Mouse (Mus musculus): ENCODE data around the gene Disp1. TPM values are rescaled to one million over a fixed set of nuclear protein-coding genes. Genes with fewer than 3 reads are reported as not detected.

The Disp1 gene
- polyA plus RNA-seq, 1 experiment from 2014 or later = 8.0 TPM

DNA sequence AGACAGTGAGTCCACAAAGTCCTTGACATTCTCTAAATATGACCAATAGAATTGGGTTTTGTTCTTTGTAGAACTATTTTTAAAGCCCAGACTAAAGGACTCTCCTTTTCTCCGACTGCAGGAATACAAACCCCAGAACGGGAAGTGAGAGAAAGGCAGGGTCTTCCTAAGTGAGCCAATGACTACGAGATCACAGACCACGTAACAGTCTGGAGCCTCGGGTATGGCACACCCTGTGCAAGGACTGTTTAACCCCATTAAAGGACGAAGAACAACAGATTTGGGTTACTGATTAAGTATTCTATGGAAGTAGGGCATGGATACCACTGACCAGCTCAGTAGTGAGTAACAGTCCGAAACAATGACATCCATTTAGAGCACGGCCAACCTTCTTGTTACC lies 46.1 kb downstream of the Disp1 start:
- no peak overlapping the region for H3K4me2 ChIP-seq (ENCODE audit: low read depth, low read length)
- no peak overlapping the region for H3K9ac ChIP-seq (ENCODE audit: low read depth, low read length)
- no peaks in the 10 kb centered on the region for H3K4me1 ChIP-seq (ENCODE audit: control insufficient read depth, insufficient read depth, low read length)
- no peaks in the 10 kb centered on the region for H3K9me3 ChIP-seq (ENCODE audit: control insufficient read depth, low read length)
- H3K36me3 ChIP-seq (ENCODE audit: control insufficient read depth, insufficient read depth, low read length) = no peaks in the 10 kb centered on the region
- no peaks in the 10 kb centered on the region for H3K27me3 ChIP-seq (replicated peaks; ENCODE audit: control insufficient read depth, insufficient read depth, low read length)
- ATAC-seq = no peak
- H3K27ac ChIP-seq (ENCODE audit: low read length) = no peak overlapping the region
- H3K4me3 ChIP-seq (ENCODE audit: low read length) = no peak overlapping the region
- 86% methylated on average over 8 of the region's 8 CpGs for WGBS

DNA sequence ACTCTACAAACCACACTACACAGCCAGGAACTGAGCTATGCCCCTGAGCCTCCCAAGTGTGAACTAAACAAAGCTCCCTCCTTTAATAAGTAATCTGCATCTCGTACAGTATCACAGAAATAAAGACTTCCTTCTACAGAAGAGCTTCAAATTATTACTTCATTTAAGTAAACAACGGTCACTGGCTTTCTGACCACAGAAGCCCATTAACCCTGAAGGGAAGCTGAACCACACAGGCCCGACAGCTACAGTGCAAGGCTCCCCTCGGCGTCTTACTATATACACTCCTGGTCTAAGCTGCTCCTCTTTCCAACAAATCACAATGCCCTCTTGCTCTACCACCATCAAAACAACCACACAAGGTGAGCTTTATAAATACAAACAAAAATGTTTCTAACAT lies 50.2 kb downstream of the Disp1 start:
- no peak overlapping the region for H3K4me2 ChIP-seq (ENCODE audit: low read depth, low read length)
- ATAC-seq = no peak
- H3K27ac ChIP-seq (ENCODE audit: low read length) = no peak overlapping the region
- WGBS = 67% methylated on average over 5 of the region's 5 CpGs
- H3K9ac ChIP-seq (ENCODE audit: low read depth, low read length) = no peak overlapping the region
- no peak overlapping the region for H3K4me3 ChIP-seq (ENCODE audit: low read length)
- no peaks in the 10 kb centered on the region for H3K9me3 ChIP-seq (ENCODE audit: control insufficient read depth, low read length)
- no peaks in the 10 kb centered on the region for H3K4me1 ChIP-seq (ENCODE audit: control insufficient read depth, insufficient read depth, low read length)
- H3K27me3 ChIP-seq (replicated peaks; ENCODE audit: control insufficient read depth, insufficient read depth, low read length) = no peaks in the 10 kb centered on the region
- no peaks in the 10 kb centered on the region for H3K36me3 ChIP-seq (ENCODE audit: control insufficient read depth, insufficient read depth, low read length)

DNA sequence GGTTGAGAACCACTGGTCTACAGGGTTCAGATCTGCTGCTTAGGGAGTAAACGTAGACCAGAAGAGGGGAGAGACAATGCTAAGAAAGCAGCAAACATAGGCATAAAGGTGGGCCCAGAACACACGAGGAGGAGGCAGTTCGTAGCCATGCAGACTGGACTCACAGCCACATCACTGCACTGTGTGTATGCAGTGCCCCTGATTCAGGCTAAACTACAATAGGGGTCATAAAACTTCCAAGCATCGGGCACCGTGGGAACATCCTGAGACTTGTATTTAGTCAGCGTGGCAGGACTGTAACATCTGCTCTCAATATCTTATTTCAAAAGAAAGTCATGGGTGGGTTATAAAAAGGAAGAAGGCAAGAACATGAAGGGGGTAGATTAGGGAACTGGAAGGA lies 52.9 kb downstream of the Disp1 start:
- Histone ChIP-seq H3K9ac (ENCODE audit: low read depth, low read length) (no peak overlapping the region), H3K27me3 (replicated peaks; ENCODE audit: control insufficient read depth, insufficient read depth, low read length) (no peaks in the 10 kb centered on the region), H3K4me3 (ENCODE audit: low read length) (no peak overlapping the region), H3K27ac (ENCODE audit: low read length) (no peak overlapping the region), H3K9me3 (ENCODE audit: control insufficient read depth, low read length) (no peaks in the 10 kb centered on the region), H3K36me3 (ENCODE audit: control insufficient read depth, insufficient read depth, low read length) (no peaks in the 10 kb centered on the region), H3K4me2 (ENCODE audit: low read depth, low read length) (no peak overlapping the region), H3K4me1 (ENCODE audit: control insufficient read depth, insufficient read depth, low read length) (peaks cover 10% of the 10 kb centered on the region; the same call in 1 of the 2 replicates)
- no peak for ATAC-seq
- WGBS = 55% methylated on average over 6 of the region's 6 CpGs

DNA sequence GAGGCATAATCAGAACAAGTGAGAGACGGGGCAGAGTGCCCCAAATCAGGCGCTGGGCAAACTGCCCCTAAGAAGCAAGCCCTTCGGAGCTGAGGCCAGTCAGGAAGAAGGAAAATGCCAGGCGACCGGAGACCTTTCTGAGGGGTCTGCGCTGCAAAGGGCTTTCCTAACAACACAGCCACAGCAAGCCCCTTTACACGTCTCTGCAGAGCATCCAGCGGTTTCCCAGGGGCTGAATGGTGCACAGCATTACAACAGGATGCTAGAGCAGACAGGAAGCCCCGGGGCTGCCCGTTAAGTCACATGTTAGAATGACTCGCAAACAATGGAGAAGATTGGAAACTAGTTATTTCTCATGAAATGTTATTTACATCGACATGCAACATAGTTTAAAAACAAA lies 53.5 kb downstream of the Disp1 start:
- 72% methylated on average over 12 of the region's 12 CpGs for WGBS
- H3K9ac ChIP-seq (ENCODE audit: low read depth, low read length) = no peak overlapping the region
- H3K4me3 ChIP-seq (ENCODE audit: low read length) = no peak overlapping the region
- H3K36me3 ChIP-seq (ENCODE audit: control insufficient read depth, insufficient read depth, low read length) = no peaks in the 10 kb centered on the region
- H3K27me3 ChIP-seq (replicated peaks; ENCODE audit: control insufficient read depth, insufficient read depth, low read length) = no peaks in the 10 kb centered on the region
- H3K4me1 ChIP-seq (ENCODE audit: control insufficient read depth, insufficient read depth, low read length) = peaks cover 10% of the 10 kb centered on the region; the same call in 1 of the 2 replicates
- ATAC-seq = no peak
- no peak overlapping the region; the same call in 1 of the 2 replicates for H3K27ac ChIP-seq (ENCODE audit: low read length)
- H3K9me3 ChIP-seq (ENCODE audit: control insufficient read depth, low read length) = no peaks in the 10 kb centered on the region
- no peak overlapping the region for H3K4me2 ChIP-seq (ENCODE audit: low read depth, low read length)

DNA sequence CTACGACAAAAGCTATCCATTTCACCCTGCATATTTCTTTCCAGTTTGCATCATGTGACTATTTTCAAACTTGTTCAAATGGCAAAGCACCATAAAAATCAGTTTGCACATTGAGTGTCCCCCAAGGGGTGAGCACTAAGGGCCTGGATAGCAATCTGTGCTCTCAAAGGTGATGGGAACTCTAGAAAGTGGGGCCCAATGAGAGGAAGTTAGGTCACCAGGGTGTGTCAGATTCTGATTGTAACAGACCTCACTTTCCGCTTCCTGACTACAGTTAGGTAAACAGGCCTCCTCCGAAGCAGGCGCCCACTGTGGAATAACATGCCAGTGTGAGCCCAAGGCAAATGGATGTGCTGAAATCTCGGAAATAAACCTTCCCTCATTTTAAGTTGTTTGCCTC lies 54.6 kb downstream of the Disp1 start:
- Histone ChIP-seq H3K9me3 (ENCODE audit: control insufficient read depth, low read length) (no peaks in the 10 kb centered on the region), H3K9ac (ENCODE audit: low read depth, low read length) (no peak overlapping the region), H3K27me3 (replicated peaks; ENCODE audit: control insufficient read depth, insufficient read depth, low read length) (no peaks in the 10 kb centered on the region), H3K4me2 (ENCODE audit: low read depth, low read length) (no peak overlapping the region), H3K4me3 (ENCODE audit: low read length) (no peak overlapping the region), H3K4me1 (ENCODE audit: control insufficient read depth, insufficient read depth, low read length) (peaks cover 10% of the 10 kb centered on the region; the same call in 1 of the 2 replicates), H3K36me3 (ENCODE audit: control insufficient read depth, insufficient read depth, low read length) (no peaks in the 10 kb centered on the region), H3K27ac (ENCODE audit: low read length) (no peak overlapping the region)
- WGBS = 95% methylated on average over 5 of the region's 5 CpGs
- ATAC-seq = no peak

DNA sequence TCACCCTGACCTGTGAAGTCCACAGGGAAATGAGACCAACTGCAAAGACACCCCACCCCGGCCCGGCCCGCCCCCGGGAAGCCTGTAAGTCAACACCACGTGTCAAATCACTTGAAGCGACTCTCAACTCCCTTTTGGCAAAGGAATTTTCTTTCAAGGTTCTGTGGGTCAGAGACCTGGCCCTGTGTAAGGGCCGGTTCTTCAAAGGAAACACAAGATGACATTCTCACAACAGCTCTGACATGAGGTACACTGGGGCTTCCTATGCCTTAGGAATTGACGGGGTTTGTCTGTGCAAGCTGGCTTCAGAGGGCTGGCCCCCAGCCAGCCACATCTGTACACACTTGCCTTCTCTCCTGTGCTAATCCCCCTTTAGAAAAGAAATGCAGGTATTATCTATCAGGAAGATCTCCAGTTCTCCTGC lies 56.7 kb downstream of the Disp1 start:
- no peak overlapping the region for H3K27ac ChIP-seq (ENCODE audit: low read length)
- no peaks in the 10 kb centered on the region for H3K27me3 ChIP-seq (replicated peaks; ENCODE audit: control insufficient read depth, insufficient read depth, low read length)
- H3K4me1 ChIP-seq (ENCODE audit: control insufficient read depth, insufficient read depth, low read length) = peaks cover 10% of the 10 kb centered on the region; the same call in 1 of the 2 replicates
- no peak overlapping the region for H3K4me2 ChIP-seq (ENCODE audit: low read depth, low read length)
- no peaks in the 10 kb centered on the region for H3K9me3 ChIP-seq (ENCODE audit: control insufficient read depth, low read length)
- 44% methylated on average over 8 of the region's 8 CpGs for WGBS
- H3K4me3 ChIP-seq (ENCODE audit: low read length) = no peak overlapping the region
- H3K36me3 ChIP-seq (ENCODE audit: control insufficient read depth, insufficient read depth, low read length) = no peaks in the 10 kb centered on the region
- no peak overlapping the region for H3K9ac ChIP-seq (ENCODE audit: low read depth, low read length)
- no peak for ATAC-seq

DNA sequence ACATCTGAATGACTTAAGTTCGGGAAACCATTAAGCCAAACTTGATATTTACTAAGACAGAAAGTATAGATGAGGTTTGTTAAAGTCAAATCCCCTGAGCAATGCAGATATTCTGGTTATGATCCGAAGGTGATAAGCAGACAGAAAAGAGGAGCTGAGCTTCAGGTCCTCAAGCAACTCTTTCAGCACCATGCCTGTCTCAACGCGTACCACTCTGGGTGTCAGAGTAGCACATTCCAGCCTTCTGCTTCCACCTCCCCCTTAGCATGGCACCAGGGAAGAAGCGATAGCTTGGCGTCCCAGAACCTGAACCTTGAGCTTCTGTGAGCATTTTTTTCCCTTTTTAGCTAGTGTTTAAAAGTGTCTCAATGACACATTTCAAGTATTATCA lies 57.1 kb downstream of the Disp1 start:
- Histone ChIP-seq H3K27ac (ENCODE audit: low read length) (no peak overlapping the region), H3K4me3 (ENCODE audit: low read length) (no peak overlapping the region), H3K27me3 (replicated peaks; ENCODE audit: control insufficient read depth, insufficient read depth, low read length) (no peaks in the 10 kb centered on the region), H3K36me3 (ENCODE audit: control insufficient read depth, insufficient read depth, low read length) (no peaks in the 10 kb centered on the region), H3K9ac (ENCODE audit: low read depth, low read length) (no peak overlapping the region), H3K9me3 (ENCODE audit: control insufficient read depth, low read length) (no peaks in the 10 kb centered on the region), H3K4me1 (ENCODE audit: control insufficient read depth, insufficient read depth, low read length) (peaks cover 10% of the 10 kb centered on the region; the same call in 1 of the 2 replicates), H3K4me2 (ENCODE audit: low read depth, low read length) (no peak overlapping the region)
- ATAC-seq = no peak
- WGBS = 70% methylated on average over 6 of the region's 6 CpGs

DNA sequence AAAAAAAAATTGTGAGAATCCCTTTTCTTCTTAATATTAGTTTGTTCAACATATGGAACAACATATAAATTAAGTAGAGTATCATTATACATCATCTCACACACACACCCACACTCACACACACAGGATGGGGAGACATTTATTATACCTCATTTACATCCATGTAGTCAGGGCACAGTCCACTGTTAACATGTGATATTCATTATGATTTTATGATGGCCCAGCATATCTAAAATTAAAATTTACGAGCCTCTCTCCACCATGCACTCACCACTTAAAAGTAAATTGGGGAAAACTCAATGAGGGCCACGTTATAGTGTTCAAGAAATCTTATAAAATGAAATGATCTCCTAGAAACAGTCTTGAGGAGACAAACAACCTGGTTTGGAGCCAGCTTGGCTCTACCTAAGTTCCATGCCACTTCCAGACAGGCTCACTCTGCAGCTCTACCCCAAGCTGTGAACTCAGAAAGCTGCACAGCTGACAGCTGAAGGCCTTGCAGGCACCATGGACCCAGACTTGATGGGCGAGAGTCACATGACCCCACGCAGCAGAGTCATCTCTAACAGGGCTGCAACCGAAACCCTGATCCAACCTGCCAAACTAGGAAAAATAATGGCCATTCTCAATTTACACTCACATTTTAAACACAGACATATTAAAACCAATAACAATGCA lies 57.7 kb downstream of the Disp1 start:
- no peak overlapping the region for H3K27ac ChIP-seq (ENCODE audit: low read length)
- 74% methylated on average over 5 of the region's 5 CpGs for WGBS
- no peak overlapping the region for H3K4me3 ChIP-seq (ENCODE audit: low read length)
- no peaks in the 10 kb centered on the region for H3K27me3 ChIP-seq (replicated peaks; ENCODE audit: control insufficient read depth, insufficient read depth, low read length)
- ATAC-seq = no peak
- no peak overlapping the region for H3K9ac ChIP-seq (ENCODE audit: low read depth, low read length)
- H3K9me3 ChIP-seq (ENCODE audit: control insufficient read depth, low read length) = no peaks in the 10 kb centered on the region
- H3K36me3 ChIP-seq (ENCODE audit: control insufficient read depth, insufficient read depth, low read length) = no peaks in the 10 kb centered on the region
- no peak overlapping the region for H3K4me2 ChIP-seq (ENCODE audit: low read depth, low read length)
- peaks cover 10% of the 10 kb centered on the region; the same call in 1 of the 2 replicates for H3K4me1 ChIP-seq (ENCODE audit: control insufficient read depth, insufficient read depth, low read length)

DNA sequence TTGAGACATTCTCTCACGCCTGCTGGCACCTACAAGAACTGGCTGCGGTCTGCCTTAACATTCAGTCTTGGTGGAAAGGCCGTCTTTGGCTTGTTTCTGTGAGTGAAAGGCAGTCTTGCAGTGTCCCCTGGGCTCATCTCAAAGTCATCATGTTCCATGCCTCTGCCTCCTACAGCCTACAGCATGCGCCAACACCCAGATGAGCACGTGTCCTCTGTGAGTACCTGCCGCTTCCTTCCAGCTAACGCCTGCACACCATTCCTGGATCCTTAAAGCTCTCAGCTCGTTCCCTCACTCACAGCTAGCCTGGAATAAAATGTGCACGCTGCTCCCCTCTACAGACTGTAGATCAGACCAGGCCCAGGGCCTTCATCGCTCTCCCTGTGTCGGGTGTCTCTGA lies 60.3 kb downstream of the Disp1 start:
- peaks cover 10% of the 10 kb centered on the region; the same call in 1 of the 2 replicates for H3K4me1 ChIP-seq (ENCODE audit: control insufficient read depth, insufficient read depth, low read length)

DNA sequence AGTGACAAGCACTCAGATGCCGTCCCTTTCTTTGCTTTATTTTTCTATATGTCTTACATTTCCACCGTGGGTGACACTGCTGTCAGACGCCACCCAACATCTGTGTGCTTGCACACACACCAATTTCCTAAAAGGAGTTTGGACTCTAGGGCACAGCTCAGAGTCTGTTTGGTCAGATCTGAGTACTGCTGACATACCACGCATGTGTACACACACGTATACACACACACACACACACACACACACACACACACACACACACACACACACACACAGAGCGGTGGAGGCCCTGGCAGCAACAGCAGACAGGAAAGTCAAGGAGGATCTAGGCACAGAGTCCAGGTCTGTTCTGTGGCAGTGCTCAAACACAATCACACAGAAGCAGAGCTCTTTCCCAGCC lies 61.1 kb downstream of the Disp1 start:
- 82% methylated on average over 6 of the region's 6 CpGs for WGBS
- H3K27ac ChIP-seq (ENCODE audit: low read length) = no peak overlapping the region
- no peak overlapping the region for H3K4me2 ChIP-seq (ENCODE audit: low read depth, low read length)
- H3K9me3 ChIP-seq (ENCODE audit: control insufficient read depth, low read length) = 0 out of 2 replicates have a peak, but pooled peaks cover 6% of the 10 kb centered on the region
- H3K36me3 ChIP-seq (ENCODE audit: control insufficient read depth, insufficient read depth, low read length) = no peaks in the 10 kb centered on the region
- ATAC-seq = no peak
- no peak overlapping the region for H3K4me3 ChIP-seq (ENCODE audit: low read length)
- peaks cover 10% of the 10 kb centered on the region; the same call in 1 of the 2 replicates for H3K4me1 ChIP-seq (ENCODE audit: control insufficient read depth, insufficient read depth, low read length)
- H3K27me3 ChIP-seq (replicated peaks; ENCODE audit: control insufficient read depth, insufficient read depth, low read length) = no peaks in the 10 kb centered on the region
- H3K9ac ChIP-seq (ENCODE audit: low read depth, low read length) = no peak overlapping the region

More for the DNA sequence above, 60.3 kb downstream of the Disp1 start:
- WGBS = 86% methylated on average over 11 of the region's 11 CpGs
- Histone ChIP-seq H3K9ac (ENCODE audit: low read depth, low read length) (no peak overlapping the region), H3K36me3 (ENCODE audit: control insufficient read depth, insufficient read depth, low read length) (no peaks in the 10 kb centered on the region), H3K4me2 (ENCODE audit: low read depth, low read length) (no peak overlapping the region), H3K4me3 (ENCODE audit: low read length) (no peak overlapping the region), H3K9me3 (ENCODE audit: control insufficient read depth, low read length) (0 out of 2 replicates have a peak, but pooled peaks cover 6% of the 10 kb centered on the region), H3K27ac (ENCODE audit: low read length) (no peak overlapping the region), H3K27me3 (replicated peaks; ENCODE audit: control insufficient read depth, insufficient read depth, low read length) (no peaks in the 10 kb centered on the region)
- ATAC-seq = no peak
